Mouse (Mus musculus) layer of hippocampus, adult 9-10 months (tissue): ENCODE data around the gene Tspan1.

Source experiments
- DNase-seq: peaks from one replicate; pipeline ENCODE4 v3.0.0; 2022; ENCODE audit warnings: low spot score

Tspan1 gene

DNA sequence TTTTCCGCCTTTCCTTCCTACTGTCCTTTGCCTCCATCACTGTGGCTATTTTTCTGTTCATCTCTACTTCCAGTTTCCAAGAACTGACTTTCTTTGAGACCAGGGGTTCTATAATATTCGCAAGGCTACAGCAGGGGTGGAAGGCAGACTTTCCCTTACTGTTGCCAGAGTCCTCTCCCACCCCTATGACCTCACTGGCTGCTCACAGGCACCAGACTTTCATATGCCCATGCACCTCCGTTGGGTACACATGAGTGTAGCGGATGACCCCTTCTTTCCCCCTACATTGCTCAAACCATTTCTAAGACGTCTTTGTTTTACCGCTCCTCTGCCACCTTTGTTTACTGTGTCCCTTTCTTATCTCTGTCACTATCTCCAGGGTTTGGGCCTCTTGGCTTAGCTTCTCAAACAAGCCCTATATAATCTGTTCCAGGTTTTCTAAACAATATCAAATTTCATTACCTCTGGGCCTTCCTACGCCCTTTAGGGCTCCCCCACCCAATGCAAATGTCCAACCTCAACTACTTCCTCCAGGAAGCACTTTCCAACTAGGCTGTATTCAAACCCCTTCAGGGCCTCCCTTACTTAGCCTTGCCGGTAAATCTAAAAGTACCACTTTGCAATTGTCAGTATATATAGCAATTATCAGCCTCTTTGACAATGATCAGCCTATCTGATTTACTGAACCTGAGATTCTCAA is 1.5 kb downstream of the Tspan1 start:
- DNase-seq: no peak

DNA sequence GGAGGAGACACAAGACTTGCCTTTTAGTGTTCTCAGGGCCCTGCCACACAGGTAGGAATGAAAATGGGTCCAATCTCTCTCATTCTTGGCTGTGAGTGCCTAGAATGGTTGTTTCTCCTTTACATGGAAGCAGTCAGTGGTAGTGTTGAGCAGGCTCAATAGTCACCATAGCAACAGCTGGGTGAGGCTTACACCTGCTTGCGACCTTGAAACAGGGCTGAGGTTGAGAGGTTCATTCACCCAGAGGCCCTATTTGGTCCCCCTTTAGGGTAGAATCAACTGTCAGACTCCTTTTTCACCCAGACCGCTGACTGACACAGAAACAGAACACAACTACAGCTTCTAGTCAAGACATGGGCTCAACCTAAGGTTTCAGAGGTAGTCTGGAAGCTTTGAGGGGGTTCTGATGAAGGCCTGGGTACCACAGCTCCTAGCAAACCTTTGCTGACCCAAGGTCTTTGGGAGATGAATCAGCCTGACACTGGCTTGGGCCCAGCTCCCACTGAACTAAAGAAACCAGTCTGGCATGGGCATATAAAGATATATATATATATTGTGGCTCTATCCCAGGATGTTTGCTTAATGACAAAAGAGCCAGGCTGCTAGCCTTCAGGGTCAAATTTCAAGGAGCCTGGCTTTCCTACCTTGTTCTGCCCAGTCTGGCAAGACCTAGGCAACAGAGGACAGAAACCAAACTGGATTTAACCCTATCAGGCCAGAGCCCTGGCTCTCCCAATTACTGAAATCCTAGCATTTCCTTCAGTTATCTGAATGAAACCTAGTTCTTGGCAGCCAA is 2.4 kb downstream of the Tspan1 start:
- no peak for DNase-seq

DNA sequence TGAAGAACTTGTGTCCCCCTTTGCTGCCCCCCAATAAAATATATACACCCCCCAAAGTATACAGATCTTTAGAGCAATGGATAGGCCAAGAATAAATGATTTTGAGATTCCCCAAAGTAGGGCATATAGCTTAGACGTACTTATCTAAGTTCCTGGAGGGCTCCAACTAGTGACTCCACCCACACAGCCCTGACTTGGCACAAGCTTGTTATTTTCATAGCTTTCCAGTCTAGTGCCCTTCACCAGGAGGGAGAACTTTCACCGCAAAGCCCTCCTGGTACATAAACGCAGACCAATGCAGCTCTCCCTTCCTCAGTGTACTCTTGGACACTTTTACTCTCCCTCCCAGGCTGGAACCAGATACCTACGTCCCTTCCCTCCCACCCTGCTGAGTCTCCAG is 5.3 kb downstream of the Tspan1 start:
- DNase-seq: no peak

DNA sequence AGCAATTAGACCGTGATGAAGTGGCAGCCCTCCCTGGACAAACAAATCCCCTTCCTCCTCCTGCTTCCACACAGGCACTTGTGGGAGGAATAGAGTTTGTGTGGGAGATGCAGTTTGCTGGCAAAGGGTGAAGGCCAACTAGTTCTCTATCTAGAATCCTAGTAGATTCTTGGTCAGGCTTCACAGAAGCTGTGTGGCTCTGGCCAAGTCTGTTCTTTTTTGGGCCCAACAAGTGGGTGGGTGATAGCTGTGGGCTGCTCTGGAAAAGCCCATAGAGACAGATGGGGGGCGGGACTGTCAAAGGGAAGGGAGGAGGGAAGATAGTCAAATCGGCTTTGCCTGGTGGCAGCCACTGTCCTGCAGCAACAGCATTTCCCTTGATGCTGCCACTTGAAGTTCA is 6.6 kb downstream of the Tspan1 start:
- DNase-seq: no peak

DNA sequence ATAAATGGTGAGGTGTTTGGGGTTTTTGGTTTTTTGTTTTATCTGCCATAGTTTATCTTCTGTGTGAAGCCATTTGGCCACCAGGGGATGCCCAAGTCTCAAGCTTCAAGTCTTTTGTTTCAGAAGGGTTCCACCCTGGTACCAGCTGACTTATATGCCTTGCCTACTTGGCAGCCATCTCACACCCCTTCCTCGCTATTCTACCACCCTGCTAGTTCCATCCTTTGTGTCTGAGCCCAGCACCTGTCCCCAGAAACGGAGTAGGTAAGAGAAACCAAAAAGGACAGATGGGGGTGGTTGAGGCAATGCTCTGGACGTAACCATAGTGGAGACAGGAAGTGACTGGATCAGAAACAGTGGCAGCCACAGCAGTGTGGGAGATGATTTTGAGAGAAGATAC is 7.5 kb downstream of the Tspan1 start:
- DNase-seq: no peak

DNA sequence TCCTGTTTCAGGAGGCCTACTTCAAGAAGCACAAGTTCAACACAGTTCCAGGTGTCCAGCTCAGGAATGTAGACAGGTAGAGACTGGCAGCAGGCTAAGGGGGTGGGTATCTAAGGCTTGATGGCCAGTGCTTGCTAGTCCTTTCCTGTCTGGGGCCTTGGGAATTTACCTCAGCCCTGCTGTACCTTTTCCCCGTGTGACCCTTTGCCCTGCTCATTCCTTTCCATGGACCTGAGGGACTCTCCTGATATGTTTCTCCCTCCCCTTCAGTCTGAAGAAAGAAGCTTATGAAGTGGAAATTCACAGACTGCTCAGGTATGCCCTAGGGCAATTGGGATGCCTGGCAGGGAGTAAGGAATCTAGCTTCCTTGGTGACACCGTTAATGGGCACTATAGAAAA is 9.5 kb downstream of the Tspan1 start:
- DNase-seq: no peak

DNA sequence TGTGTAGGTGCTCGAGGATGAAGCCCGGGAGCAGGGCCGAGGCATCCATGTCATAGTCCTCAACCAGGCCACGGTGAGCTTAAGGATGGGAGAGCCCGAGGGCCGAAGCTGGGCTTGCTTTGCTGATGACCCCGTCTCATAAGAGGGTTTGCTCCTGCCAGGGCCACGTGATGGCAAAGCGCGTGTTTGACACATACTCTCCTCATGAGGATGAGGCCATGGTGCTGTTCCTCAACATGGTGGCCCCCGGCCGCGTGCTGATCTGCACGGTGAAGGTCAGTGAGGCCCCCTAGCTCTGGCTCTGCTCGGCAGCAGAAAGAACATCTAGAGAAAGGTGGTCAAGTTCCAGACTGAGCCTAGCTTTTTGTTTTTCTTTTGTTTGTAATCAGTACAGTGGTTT is 14.7 kb downstream of the Tspan1 start:
- DNase-seq: no peak

DNA sequence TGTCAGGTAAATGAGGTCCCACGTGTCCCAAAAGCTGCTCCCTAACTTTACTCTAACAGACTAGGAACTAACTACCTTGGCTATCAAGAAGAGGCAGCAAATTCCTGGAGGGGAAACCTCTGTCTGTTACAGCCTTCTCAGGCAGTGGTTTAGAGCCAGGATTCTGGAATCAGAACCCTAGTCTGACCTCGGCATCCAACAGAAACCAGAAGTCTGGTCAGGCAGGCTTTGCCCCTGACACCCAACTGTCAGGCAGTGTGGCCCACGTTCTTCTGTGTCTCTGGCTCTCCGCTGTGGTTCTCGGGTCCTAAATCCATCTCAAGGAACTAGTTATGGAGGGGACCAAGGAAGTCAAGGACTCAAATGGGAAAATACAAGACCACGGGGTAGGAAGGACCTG is 16.2 kb downstream of the Tspan1 start, which contains the start of gene Lurap1:
TSS of gene Lurap1 (minus strand) at position 101 of the 400 bp plus-strand sequence.
- no peak for DNase-seq

DNA sequence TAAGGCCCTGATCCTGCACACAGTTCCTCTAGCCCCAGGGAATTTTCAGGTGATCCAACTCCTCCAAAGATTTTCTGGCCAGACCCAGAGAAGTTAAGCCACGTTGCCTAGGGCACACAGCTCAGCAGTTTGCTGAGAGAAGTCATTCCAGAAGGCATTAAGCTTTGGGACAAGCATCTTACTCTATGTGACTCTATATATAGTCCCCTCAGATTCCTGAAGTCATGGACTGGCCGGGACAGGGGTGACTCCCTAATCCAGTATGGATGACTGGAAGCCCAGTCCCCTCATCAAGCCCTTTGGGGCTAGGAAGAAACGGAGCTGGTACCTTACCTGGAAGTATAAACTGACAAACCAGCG is 16.6 kb downstream of the Tspan1 start:
- no peak for DNase-seq

DNA sequence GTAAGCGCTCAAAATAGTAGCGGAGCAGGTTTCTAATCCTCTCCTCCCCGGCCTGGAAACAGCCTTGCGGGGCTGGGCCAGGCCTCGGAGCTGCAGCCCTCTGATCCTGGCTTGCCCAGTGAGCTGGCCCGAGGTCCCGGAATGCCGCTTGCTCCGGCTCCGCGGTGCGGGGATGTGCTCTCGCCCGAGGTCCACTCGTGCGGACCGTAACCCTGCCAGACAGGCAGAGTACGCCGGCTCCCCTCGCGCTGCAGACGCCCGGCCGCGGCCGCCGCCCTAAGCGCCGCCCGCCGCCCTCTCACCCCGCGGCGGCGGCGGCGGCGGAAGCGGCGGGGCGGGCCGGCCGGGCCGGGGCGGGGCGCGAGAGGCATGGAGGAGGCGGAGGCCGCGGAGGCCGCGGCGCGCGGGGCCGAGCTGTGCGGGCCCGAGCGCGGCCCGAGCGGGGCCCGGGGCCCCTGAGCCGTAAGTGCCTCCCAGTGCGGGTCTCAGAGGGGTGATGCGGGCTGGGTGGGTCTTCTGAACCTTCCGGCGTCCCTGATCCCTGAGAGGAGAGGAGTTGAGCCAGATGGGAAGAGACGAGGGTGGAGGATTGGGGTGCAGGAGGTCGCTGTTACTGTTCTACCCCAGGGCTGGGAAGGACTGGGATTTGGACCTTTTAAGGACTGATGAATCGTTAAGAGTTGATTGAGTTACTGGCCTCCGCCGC is 17.1 kb downstream of the Tspan1 start:
- DNase-seq: no peak

DNA sequence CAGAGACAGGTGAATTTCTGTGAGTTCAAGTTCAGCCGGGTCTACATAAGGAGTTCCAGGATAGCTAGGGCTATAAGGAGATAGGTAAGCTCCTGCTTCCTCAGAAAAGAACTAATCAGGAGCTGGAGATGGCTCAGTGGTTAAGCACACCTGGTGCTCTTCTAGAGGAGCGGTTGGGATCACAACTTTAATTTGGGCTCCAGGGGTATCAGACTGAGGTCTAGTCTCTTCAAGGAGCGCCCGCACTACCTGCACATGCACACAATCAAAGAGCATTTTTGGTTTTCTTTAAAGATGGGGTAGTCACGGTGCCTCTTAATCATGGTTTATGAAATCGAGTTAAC is 17.6 kb downstream of the Tspan1 start:
- no peak for DNase-seq

DNA sequence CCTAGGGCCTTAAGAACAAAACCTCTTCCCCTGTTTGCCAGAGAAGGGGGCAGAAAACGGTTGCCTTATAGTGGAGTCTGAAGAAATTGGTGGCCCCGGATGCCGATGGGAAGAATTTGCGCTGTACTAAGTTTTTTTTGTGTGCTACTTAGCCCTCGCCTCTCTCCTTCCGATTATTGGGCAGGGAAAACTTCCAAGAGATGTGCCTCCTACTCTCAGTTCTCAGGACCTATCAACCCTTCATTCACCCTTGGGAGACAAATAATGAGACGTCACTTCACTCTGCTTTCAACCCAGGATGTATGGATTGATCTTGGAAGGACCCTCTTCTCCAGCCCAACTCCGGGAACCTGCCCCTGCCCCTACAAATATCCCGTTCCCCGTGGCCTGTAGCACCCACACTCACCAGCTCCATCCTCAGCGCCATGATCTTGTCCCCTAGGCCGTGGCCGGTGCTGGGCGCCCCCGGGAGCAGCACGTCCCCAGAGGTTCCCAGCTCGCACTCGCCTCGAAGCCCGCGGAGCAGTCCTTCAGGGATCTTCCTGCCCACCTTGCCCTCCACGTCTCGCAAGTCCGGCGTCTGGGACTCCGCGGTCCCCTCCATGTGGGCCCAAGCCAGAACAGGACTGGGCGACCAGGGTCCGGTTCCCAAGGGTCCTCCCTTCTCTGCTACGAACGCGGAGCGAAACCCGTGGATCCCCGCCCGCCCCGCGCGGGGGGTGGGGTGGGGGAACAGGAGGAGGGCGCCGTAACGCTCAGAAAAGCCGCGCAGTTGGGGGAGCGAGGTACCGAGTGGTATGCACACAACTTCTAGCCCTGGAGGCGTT is 23.3 kb downstream of the Tspan1 start:
- no peak for DNase-seq

DNA sequence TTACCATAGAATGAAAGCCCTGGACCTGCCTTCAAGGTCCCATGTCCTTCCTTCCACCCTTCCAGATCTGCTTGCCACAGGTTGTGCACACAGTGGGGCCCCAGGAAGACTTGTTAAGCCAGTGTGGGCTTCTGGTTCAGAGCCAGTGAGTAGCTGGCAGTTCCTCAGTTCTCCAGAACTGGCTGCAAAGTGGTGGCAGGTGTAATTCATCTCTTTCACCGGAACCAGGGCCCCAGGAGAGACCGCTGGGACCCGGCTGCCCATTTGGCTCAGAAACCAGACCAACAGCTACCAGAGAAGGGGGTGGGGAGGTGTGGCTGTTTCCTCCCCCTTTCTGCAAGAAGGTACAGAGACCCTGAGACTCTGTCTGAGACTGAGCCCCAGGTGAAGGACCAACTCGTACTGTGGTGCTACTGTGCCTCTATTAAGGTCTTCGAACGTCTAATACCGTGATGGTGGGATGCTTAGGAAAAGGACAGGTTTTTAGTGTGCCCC is 24.0 kb downstream of the Tspan1 start:
- DNase-seq: no peak

DNA sequence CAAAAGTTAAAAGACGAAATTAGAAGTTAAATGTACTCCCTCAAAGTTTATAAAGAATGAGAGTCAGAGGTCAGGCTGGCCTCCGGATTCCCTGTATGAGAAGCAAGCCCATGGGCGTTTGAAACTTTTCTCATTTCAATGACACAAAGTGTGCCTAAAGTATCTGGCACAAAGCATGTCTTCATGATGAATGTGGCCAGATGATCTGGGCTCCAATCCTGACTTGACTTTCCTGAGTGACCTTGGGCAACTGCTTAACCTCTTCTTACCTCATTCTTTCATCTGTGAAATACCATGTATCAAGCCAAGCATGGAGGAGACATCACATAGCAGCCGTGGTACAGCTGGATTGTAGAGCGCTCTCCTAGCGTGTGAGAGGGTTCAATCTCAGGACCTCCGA is 25.1 kb downstream of the Tspan1 start:
- no peak for DNase-seq

DNA sequence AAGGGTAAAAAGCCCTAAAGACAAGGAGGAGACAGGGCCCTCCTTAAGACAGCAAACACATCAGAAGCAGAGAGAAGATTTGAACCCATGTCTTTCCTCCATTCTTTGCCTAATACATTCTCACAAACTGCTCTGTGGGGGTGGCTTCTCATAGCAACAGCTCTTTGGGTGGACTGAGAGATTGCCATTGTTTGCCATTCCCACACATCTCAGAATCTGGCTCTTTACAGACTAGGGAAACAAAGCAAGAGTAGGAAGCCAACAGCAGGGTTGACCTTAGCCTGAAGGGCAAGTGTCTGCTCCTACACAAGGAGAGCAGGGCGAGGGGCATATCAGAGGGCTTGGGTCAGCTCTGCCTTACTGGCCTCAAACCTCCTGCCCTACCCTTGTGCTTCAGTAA is 25.7 kb downstream of the Tspan1 start:
- DNase-seq: no peak

DNA sequence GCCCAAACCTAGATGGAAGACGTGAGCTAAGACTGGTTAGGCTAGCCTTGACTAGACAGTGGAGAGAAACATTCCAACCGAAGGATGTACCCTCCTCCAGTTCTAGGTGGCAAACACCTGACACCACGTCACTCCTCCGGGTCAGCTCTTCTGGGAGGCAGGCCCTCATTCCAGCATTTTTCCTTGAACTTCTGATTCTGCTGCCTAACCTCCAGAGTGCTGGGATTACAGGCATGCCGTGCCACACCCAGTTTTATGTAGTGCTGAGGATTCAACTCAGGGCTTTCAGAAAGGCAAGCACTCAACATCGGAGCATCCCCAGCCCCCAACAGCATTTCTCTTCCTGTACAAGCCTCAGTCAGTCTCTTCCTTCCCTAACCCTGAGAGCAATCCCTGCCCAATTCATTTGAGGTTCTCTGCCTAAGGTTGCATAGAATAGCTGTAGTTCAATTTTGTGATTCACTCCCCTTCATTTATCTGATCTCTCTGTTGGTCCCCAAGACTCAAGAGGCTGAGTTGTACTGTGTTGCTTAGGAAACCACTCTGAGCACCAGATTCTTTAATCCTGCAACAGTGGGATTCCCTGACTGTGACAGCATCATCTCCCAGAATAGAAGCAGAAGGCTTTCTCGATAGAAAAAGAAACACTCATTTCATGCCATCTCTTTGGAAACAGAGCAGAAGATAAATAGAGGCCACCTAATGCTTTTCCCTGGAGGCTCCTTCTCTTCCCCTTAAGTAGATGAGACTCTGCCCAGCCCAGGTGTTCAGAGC is 26.4 kb downstream of the Tspan1 start:
- no peak for DNase-seq

DNA sequence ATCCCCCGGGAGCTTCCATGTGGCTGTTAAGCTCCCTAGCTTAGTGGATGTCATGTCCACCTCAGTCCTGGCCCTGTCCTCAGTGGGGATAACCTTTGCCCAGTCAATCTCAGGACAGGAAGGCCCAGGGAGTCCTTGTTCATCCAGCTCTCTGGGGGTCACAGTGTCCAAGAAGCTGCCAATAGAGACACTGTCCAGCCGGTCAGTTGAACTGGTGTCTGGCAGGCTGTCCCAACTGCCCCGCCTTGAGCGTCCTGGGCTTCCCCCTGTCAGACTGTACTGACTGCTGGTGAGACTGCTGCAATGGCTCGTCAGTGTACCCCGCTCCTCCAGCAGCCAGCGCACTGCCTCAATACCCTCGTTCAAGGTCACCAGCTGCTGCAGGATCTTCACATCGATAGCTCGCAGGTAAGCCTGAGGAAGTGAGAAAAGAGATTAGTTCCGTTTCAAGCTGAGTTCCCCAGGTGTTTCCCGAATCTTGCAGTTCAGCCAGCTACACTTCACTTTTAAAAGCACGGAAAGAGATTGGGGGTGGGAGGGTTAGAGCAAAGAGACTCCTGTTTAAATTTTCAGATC is 29.9 kb downstream of the Tspan1 start:
- DNase-seq: no peak

DNA sequence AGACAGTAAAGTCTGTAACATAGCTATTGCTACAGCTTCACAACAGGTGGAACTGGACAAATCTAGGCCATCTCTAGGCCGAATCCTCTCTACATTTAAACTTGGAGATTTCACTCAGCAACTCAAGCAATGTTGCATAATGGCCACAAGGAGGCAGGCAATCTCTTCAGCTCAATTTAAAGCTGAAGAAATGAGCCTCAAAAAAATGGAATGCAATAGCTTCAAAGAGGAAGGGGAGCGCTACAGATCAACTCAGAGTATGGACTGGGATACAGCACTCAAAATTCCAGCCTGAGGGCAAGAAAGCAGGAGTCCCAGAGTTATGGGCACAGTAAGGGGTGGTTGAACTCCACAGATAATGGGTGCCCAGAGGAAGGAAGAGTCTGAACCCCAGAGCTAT is 32.4 kb downstream of the Tspan1 start:
- DNase-seq: no peak

DNA sequence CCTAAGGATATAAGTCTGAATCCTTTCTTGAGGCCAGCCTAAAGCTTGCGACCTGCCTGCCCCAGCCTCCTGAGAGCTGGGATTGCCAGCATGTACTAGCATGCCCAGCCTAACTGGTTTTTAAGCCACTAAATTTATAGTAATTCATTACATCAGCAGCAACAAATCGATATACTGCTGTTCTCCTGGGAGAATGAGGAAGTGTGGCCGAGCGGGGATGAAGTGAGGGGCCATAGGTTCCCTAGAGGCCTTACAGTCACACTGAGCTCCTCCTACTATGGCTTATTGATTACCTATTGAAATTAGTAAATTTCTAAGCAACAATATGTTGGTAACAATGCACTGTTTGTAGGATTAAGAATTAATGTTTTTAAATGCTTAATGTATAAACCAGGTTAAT is 34.3 kb downstream of the Tspan1 start:
- DNase-seq: no peak

DNA sequence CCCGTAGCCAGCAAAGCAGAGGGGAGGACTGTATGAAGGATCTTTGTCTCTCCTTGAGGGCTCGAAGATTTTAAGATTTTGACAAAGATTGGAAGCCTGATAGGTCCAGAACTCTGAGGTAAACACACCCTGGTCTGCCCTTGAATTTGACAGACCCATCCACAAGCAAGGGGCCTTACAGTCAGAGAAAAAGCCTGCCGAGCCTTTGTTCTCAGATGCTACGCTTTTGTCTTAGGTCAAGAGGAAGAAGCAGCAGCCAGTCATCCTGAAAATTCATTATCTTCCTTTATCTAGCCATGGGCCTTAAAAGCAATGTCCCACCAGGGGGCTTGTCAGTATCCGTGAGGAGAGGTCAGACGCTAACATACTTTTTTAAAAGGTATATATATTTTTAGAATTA is 39.4 kb downstream of the Tspan1 start:
- DNase-seq: no peak

DNA sequence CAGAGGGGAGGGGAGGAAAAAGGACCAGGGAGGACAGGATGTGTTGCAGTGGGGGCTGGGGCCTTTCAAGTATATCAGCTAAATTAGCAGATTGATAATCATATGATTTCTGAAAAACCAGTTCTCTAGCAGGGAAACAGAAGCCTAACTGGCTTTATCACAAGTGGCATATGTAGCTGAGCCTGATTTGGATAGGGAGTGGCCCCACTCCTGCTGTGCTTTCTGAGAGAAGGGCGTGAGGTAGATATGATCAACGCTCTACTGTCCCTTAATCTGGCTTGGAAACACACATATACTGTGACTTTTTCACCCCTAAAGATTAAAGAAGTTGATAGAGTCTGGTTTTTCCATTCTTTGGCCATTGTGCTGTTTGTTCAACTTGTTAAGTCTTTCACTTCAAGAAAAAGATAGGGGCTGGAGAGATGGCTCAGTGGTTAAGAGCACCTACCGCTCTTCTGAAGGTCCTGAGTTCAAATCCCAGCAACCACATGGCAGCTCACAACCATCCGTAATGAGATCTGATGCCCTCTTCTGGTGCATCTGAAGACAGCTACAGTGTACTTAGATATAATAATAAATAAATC is 41.5 kb downstream of the Tspan1 start:
- DNase-seq: no peak
